Mouse (Mus musculus) brain, adult 2 months (tissue): ENCODE data around the gene Cish.
A peak's percentile ranks its signal among the peaks of the same experiment; 100 is the strongest.

Experiments
- DNase-seq: peaks from one replicate; pipeline ENCODE4 v3.0.0; 2011; ENCODE audit warnings: low read depth, low spot score

Cish gene

DNA sequence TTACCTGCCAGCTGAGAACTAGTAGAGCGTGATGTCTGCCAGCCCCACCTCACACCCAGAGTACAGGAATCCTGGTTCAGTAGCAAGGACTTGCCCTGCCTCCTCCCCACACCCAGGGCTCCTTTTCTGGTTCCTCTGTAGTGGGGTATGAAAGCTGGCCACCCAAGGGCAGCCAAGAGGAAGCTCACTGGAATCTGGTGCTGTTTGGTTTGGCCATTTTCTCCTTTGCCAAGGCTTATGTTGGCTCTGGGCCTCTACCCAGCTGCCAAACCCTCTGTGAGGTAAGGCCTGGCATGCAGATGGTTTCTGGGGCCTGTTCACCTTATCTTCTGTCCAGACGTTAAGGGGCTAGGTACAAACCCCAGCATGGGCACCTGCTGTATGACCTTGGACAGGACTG lies 20.0 kb downstream of the Cish start:
- no peak for DNase-seq

GRCm38 (mm10) chr9:107322461-107323050 lies 26.7 kb downstream of the Cish start:
- DNase-seq, result no peak

DNA sequence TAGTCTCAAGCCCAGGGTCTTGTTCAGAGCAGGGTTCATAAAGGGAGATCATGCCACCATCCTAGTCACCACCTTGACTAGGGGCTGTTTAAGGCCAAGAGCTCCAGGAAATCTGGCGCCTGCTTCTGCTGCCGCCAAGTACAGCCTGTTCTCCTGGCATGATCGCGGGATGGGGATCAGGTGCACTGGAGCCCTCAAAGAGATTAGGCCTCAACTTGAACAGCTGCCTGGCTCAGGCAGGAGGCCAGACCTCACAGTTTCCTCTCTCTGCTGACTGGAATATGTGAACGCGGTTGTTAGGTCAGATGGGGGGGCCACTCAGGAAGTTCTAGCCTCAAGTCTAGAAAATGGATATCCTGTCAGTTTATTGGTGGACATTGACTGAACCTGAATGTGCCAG lies 27.7 kb downstream of the Cish start:
- DNase-seq, result peak; percentile 81

GRCm38 (mm10) chr9:107324799-107325561 lies 29.2 kb downstream of the Cish start:
- no peak for DNase-seq

DNA sequence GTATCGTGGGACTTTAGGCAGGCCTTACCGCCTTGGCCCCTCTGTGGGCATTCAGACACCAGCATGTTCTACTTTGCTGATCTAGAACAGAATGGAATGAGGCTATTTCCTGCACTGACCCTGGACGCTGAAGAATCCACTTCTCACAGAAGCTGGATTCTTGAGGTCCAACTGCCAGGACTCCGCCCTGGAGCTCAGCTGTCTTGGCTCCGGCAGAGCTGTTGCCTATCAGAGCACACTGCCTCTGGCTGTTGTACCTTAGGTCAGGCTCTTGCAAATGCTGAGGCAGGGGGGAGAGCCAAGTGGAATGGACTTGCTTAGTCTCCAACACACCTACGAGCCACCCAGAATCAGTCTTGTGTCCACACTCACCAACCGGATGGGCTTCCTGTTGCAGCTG lies 30.1 kb downstream of the Cish start:
- DNase-seq, result no peak

DNA sequence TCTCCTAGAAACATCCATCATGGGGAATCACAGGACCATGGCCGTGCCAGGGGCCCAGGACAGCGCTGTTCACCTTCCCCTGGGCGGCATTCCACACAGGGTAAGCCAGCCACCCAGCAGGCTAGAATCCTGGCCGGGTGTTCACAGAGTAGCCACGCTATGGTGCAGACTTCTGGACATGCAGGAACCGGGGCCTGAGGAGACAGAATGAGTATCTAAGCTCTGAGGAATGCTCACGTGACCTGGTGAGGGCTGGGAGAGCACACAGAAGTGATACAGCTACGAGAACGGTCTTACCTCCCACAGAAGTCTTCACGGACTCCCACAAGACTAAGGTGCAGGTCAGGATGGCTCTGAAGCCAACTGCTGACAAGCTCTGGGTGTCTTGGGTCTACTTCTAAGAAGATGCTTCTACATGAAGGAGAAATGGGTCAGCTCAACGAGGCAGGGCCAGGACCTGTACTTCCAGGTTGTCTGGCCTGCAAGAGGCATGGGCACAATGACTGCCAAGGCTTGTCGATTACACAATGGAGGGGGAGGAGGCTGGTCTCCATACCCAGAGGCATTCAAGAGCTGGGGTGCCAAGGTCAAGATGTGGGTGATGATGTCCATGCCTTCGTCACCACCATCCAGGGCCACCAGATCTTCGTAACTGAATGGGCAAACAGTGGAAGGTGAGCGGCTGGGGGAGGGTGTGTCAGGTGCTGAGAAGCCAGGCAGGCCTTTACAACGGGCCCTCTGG lies 32.2 kb downstream of the Cish start:
- no peak for DNase-seq

GRCm38 (mm10) chr9:107330791-107331190 lies 35.0 kb downstream of the Cish start:
- no peak for DNase-seq

DNA sequence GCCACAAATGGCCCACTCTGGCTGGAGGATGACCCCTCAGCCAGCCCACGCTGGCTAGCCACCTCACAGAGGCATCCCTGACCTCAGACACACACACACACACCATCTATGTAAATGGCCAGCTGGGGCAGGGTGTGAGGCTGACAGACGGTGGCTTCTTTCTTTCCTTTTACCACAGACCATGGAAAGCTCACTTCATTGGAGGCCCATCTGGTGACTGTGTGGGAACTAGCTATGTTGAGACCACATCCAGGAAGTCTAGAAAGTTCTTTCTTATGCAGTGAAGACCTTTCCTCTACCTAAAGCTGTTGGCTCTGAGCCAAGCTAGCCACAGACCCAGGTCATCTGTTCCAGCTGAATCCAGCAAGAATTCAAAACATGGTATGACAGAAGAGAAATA lies 37.9 kb downstream of the Cish start:
- DNase-seq, result no peak

GRCm38 (mm10) chr9:107334356-107334755 lies 38.5 kb downstream of the Cish start:
- no peak for DNase-seq

DNA sequence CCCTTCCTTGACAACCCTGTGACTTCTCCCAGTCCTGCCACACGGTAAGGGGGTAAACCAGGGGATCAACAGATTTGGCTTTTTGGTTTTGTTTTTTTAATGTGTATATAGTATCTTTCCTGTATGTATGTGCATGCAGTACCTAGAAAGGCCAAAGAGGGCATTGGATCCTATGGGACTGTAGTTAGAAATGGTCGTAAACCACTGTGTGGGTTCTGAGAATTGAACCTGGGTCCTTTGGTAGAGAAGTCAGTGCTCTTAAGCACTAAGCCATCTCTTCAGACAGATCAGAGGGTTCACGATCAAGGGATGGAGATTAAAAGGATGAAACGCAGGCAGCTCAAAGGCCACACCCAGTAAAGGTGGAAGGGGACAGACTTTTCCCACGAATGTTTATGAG lies 39.2 kb downstream of the Cish start:
- DNase-seq, result no peak

DNA sequence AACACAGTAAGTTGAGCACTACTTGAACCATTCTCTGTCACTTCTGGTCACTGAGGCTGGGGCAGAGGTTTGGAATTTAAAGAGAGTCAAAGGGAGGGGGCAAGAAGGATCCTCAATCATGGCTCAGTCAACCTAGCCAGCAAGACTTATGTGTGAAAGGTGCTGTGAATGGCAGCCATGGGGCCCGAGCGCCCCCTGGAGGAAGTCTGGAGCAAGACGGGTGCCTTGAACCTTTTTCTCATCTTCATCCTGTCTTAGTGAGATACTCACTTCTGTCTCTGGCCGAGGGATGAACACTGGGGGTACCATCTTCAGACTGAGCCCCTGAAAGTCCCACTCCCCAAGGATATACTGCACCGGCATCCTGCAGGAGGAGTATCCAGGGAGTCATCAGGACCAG lies 40.1 kb downstream of the Cish start:
- DNase-seq, result peak; percentile 78

DNA sequence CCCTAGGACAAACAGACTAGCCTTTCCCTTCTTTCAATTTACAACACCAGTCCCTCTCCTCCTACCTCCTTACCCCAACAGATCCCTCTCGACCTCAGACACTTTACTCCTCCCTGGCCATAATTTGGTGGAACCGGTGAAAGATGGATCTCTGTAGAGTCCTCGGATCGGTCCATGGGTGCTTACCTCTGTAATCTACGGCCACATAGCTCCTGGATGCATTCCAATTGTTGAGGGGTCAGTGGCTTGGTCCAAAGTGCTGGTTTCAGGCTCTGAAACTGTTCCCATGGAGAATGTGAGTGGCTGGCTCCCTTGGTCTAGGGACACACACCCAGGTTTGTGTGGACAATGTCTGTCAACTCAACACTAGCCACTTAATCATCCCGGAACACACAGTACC lies 40.6 kb downstream of the Cish start:
- DNase-seq, result no peak

DNA sequence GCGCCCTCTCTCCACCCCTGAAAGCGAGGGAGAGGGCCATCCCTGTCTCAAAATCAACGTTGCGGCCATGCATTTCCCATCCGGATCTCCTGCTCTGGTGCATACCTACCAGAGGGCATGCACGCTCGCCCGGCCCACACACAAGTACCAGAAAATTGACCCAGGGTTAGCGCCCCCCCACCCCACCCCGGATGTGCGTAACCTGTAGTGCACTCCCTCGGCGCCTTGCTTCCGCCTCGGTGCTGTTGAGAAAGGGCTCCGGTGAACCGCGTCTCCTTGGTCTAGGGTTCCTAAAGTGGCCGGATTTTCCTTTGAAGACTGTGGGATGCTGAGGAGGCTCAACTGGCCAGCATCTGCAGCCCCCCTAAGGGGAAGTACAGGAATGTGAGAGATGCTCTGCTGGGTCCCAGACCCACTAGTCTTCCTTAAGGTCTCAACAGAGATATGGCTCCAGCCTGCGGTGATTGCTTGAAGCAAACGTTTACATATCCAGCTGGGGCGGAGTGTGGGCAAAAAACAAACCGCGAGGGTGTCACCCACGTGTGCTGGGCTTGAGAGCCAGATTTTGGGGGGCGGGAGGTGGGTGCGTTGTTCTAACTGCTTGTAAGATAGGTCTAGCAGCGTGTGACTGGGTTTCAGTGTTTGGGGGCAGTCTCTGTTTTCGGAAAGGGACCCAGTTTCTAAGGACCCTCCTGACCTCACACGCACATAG lies 42.5 kb downstream of the Cish start, which contains the start of gene Hemk1:
TSS of gene Hemk1 (minus strand) at position 179 of the 712 bp plus-strand sequence.
- DNase-seq, result peak; percentile 96

GRCm38 (mm10) chr9:107340267-107340859 lies 44.5 kb downstream of the Cish start, which contains the start of gene 6430571L13Rik:
6430571L13Rik (plus strand) TSS chr9:107340602.
- peak; percentile 99 for DNase-seq

DNA sequence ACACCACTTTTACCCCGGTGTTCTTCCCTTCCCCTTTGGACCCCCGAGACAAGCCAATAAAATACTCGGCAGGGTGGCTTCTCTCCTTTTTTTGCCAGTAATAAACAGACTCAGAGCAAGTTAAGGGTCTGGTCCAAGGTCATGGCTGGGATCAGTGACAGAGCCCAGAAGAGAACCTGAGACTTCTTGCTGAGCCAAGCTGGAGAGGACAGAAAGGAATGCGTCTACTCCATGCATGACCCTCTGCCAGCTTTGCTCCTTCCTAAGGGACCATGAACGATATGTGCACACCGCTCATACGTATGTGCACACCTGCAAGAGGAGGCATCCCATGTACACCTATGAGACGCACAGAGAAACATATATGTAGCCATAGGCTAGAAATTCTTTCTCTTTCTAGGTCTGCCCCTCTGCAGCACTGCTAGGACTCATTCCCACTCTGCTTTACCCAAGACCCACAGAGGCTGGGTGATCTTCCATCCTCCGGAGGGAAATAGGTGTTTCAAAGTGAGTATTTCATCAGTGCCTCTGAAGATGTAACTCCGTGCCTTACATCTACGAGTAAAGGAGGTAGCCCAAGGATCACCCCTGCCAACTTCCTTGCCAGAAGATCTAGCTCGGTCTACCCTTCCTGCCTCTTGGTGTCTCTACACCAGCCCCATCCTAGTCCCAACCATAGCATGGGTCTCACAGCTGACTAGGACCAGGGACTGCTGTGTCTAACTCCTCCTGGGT lies 45.3 kb downstream of the Cish start:
- no peak for DNase-seq

DNA sequence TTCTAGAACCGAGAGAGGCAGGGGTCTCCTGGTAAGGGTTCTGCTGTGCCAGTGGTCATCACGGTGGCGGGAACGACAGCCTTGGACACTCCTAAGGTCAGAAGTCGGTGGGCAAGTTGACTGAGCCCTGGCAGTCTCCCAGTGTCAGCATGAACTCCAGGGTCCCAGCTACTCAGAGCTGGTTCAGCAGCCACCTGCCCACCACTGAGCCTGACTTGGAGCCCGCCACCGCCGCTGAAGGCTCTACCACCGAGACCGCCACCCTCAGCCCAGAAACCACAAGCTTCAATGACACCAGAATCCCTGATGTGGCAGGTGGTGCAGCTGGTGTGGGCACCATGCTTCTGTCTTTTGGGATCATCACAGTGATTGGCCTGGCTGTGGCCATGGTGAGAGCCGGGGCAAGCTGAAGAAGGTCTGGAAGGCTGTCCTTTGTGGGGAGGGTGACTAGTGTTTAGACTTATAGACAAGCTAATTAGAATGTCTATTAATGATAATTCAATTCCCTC lies 46.4 kb downstream of the Cish start:
- no peak for DNase-seq

GRCm38 (mm10) chr9:107343146-107343943 lies 47.5 kb downstream of the Cish start:
- peak; percentile 96 for DNase-seq

- no peak for DNase-seq
Measured at GRCm38 (mm10) chr9:107344027-107344426, 48.2 kb downstream of the Cish start.

- no peak for DNase-seq
Measured at GRCm38 (mm10) chr9:107346081-107346480, 50.3 kb downstream of the Cish start.
